Comparison of ENCODE assay signal across 10 mouse cellular contexts in the genomic region with DNA sequence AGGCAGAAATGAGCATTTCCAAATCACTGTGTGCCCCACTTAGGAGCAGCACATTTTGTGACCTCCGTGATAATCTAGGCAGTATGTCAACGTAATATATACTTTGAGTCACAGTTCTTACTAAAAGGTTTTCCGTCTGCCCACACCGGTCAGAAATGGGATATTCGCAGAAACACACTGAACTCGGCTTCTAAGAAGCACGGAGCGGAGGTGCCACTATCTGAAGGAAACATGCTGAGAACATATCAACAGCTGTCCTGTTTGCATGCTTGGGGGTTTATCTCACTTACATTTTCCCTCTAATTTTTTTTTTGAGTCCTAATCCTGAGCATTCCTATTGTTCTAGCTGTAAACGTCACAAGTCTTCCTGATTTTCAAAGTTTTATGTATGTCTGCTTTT.
"Had no signal": no experiment of that assay in that cellular context is flagged by ENCODE, and none has a peak within 500 bp of the region (broad histone marks: within the 10 kb centered on the region; RNA-seq: fewer than 3 reads in every experiment).

No protein-coding gene starts in this region.

- H3K27ac ChIP-seq: kidney, embryonic 15.5 days; left cerebral cortex, adult 2 months; limb, embryonic 10.5 days; midbrain, embryonic 12.5 days; stomach, embryonic 15.5 days had no signal

- H3K27me3 ChIP-seq: kidney, embryonic 15.5 days; midbrain, embryonic 12.5 days; stomach, embryonic 15.5 days had no signal

- H3K4me2 ChIP-seq: midbrain, embryonic 12.5 days; stomach, embryonic 15.5 days had no signal

- H3K4me3 ChIP-seq: kidney, embryonic 15.5 days; left cerebral cortex, adult 2 months; limb, embryonic 10.5 days; midbrain, embryonic 12.5 days; stomach, embryonic 15.5 days had no signal

- ATAC-seq: intestine, embryonic 16.5 days; midbrain, embryonic 16.5 days had no signal

- DNase-seq: kidney, adult 2 months; lung, adult 18-20 months; thymus, postnatal 4 days had no signal

- H3K9ac ChIP-seq: kidney, embryonic 15.5 days; midbrain, embryonic 12.5 days; stomach, embryonic 15.5 days had no signal

- H3K9me3 ChIP-seq: kidney, embryonic 15.5 days; limb, embryonic 10.5 days; midbrain, embryonic 12.5 days; stomach, embryonic 15.5 days had no signal

- H3K36me3 ChIP-seq: kidney, embryonic 15.5 days; limb, embryonic 10.5 days; midbrain, embryonic 12.5 days; stomach, embryonic 15.5 days had no signal
